In genomic region chr6:122490929-122491512, GRCm38 (mm10) we compare ENCODE assay signal across 7 mouse cellular contexts. TPM values are rescaled to one million over a fixed set of nuclear protein-coding genes. Genes with fewer than 3 reads are reported as not detected.
DNase-seq lines count a peak whose midpoint lies in the region; ATAC-seq and TF ChIP-seq lines count a peak whose summit lies in the region.

No protein-coding gene starts in this region.

- no peaks in the 10 kb centered on the region for H3K36me3 ChIP-seq in CH12.LX (replicated peaks in 1 of 2; ENCODE audit: control insufficient read depth in 1 of 2, insufficient read depth in 1 of 2, low read length in 1 of 2)
- H3K36me3 ChIP-seq in forebrain, embryonic 16.5 days (ENCODE audit: control insufficient read depth, insufficient read depth): no peaks in the 10 kb centered on the region
- no peaks in the 10 kb centered on the region for H3K36me3 ChIP-seq in liver, embryonic 15.5 days (replicated peaks)

- peak overlapping the region; percentile 43 for H3K4me2 ChIP-seq in CH12.LX (ENCODE audit: insufficient read depth, low read depth, poor library complexity, severe bottlenecking)
- peak overlapping the region; percentile 74 for H3K4me2 ChIP-seq in forebrain, embryonic 16.5 days (ENCODE audit: low read length)
- peak overlapping the region; percentile 57 for H3K4me2 ChIP-seq in liver, embryonic 15.5 days

- no peak for TF ChIP-seq POLR2A in CH12.LX (IDR thresholded peaks at IDR 0.05; ENCODE audit: low read depth, low read length)

- WGBS in forebrain, embryonic 16.5 days: 16% methylated on average over 15 of the region's 15 CpGs
- WGBS in liver, embryonic 15.5 days (ENCODE audit: insufficient replicate concordance): 22% methylated on average over 15 of the region's 15 CpGs

- no peak for ATAC-seq in forebrain, embryonic 16.5 days
- ATAC-seq in liver, embryonic 15.5 days (ENCODE audit: insufficient read depth): no peak
- ATAC-seq in erythroid progenitor cell, adult 5-6 weeks (replicated peaks; ENCODE audit: low FRiP score, poor library complexity, severe bottlenecking): no peak

- no peak overlapping the region for H3K9ac ChIP-seq in CH12.LX (ENCODE audit: insufficient read depth, low read depth)
- H3K9ac ChIP-seq in forebrain, embryonic 16.5 days (replicated peaks; ENCODE audit: low read depth, low read length): peak overlapping the region; percentile 56
- no peak overlapping the region for H3K9ac ChIP-seq in liver, embryonic 15.5 days

- no peak for TF ChIP-seq CTCF in CH12.LX (conservative IDR thresholded peaks at IDR 0.05 in 1 of 2, IDR thresholded peaks at IDR 0.05 in 1 of 2; ENCODE audit: low read depth in 2 of 2, low read length in 2 of 2)

- in situ Hi-C loops in CH12.LX (cut with MboI; ENCODE audit: low pct_ligation_motif_present, low pct_unique_long_range_greater_than_20kb, low sequenced_read_pairs): no loop called here

- dilution Hi-C loops in CH12.LX (cut with MboI; ENCODE audit: extremely low pct_ligation_motif_present, extremely low pct_unique_long_range_greater_than_20kb, low sequenced_read_pairs): no loop called here

- H3K27me3 ChIP-seq in CH12.LX (replicated peaks): peaks cover 18% of the 10 kb centered on the region
- H3K27me3 ChIP-seq in forebrain, embryonic 16.5 days (replicated peaks; ENCODE audit: control insufficient read depth, insufficient read depth, low read length): no peaks in the 10 kb centered on the region
- peaks cover 96% of the 10 kb centered on the region for H3K27me3 ChIP-seq in liver, embryonic 15.5 days

- DNase-seq in A20 (ENCODE audit: low read depth, low spot score): peak; percentile 5
- no peak for DNase-seq in CH12.LX (ENCODE audit: extremely low read depth)
- DNase-seq in adrenal gland, adult 8-10 months: no peak
- DNase-seq in left cerebral cortex, postnatal 10 days (ENCODE audit: extremely low spot score in 1 of 2, low spot score in 2 of 2): no peak

- TF ChIP-seq RAD21 in CH12.LX (IDR thresholded peaks at IDR 0.05; ENCODE audit: low read depth, low read length): no peak

- intact Hi-C loops in left cerebral cortex, postnatal 10 days (cut with DNase I): no loop called here

- no peak for TF ChIP-seq EP300 in CH12.LX (IDR thresholded peaks at IDR 0.05; ENCODE audit: low read length)

- H3K9me3 ChIP-seq in CH12.LX (replicated peaks; ENCODE audit: low read length): peaks cover 11% of the 10 kb centered on the region
- no peaks in the 10 kb centered on the region for H3K9me3 ChIP-seq in forebrain, embryonic 16.5 days (ENCODE audit: control insufficient read depth, low read length)
- 0 out of 2 replicates have a peak, but pooled peaks cover 2% of the 10 kb centered on the region for H3K9me3 ChIP-seq in liver, embryonic 15.5 days (replicated peaks)

- H3K4me3 ChIP-seq in CH12.LX (replicated peaks in 1 of 3; ENCODE audit: low read depth in 2 of 3, low read length in 2 of 3, poor library complexity in 1 of 3): no peak overlapping the region
- H3K4me3 ChIP-seq in forebrain, embryonic 16.5 days (replicated peaks; ENCODE audit: low read length): peak overlapping the region; percentile 46
- H3K4me3 ChIP-seq in liver, embryonic 15.5 days (replicated peaks): peak overlapping the region; percentile 35; the same call in 1 of the 2 replicates

- no peaks in the 10 kb centered on the region for H3K79me2 ChIP-seq in CH12.LX (replicated peaks; ENCODE audit: control insufficient read depth, extremely low read depth, insufficient read depth, poor library complexity, severe bottlenecking)

- peaks cover 0 to 9% of the 10 kb centered on the region in 2 experiments; a peak in 2 of 4 replicates for H3K4me1 ChIP-seq in CH12.LX (ENCODE audit: control insufficient read depth in 1 of 2, insufficient read depth in 2 of 2)
- H3K4me1 ChIP-seq in forebrain, embryonic 16.5 days (replicated peaks; ENCODE audit: control insufficient read depth, insufficient read depth, low read length): peaks cover 26% of the 10 kb centered on the region
- 0 out of 2 replicates have a peak, but pooled peaks cover 3% of the 10 kb centered on the region for H3K4me1 ChIP-seq in liver, embryonic 15.5 days (replicated peaks)

- H3K27ac ChIP-seq in CH12.LX (ENCODE audit: insufficient read depth, low read depth): no peak overlapping the region
- peak overlapping the region; percentile 64; the same call in 1 of the 2 replicates for H3K27ac ChIP-seq in forebrain, embryonic 16.5 days (ENCODE audit: low read length)
- no peak overlapping the region for H3K27ac ChIP-seq in liver, embryonic 15.5 days (replicated peaks)

TF ChIP-seq in CH12.LX, 34 proteins besides CTCF, POLR2A, EP300 and RAD21:
- no peak for TF ChIP-seq KAT2A (IDR thresholded peaks at IDR 0.05; ENCODE audit: insufficient replicate concordance, low read length)
- no peak for TF ChIP-seq POLR2AphosphoS2 (IDR thresholded peaks at IDR 0.05; ENCODE audit: low read depth, low read length)
- no peak for TF ChIP-seq ZMIZ1 (IDR thresholded peaks at IDR 0.05; ENCODE audit: low read depth, low read length)
- no peak for TF ChIP-seq MAX (IDR thresholded peaks at IDR 0.05; ENCODE audit: low read length)
- no peak for TF ChIP-seq TBP (conservative IDR thresholded peaks at IDR 0.05; ENCODE audit: low read depth, low read length)
- no peak for TF ChIP-seq CHD1 (IDR thresholded peaks at IDR 0.05; ENCODE audit: low read depth, low read length)
- no peak for TF ChIP-seq BHLHE40 (IDR thresholded peaks at IDR 0.05; ENCODE audit: low read depth, low read length)
- TF ChIP-seq JUND (conservative IDR thresholded peaks at IDR 0.05; ENCODE audit: low read depth, low read length): no peak
- TF ChIP-seq NELFE (IDR thresholded peaks at IDR 0.05; ENCODE audit: low read depth, low read length): no peak
- TF ChIP-seq MEF2A (IDR thresholded peaks at IDR 0.05; ENCODE audit: borderline replicate concordance, low read depth, low read length): no peak
- TF ChIP-seq PAX5 (IDR thresholded peaks at IDR 0.05; ENCODE audit: low read length): no peak
- no peak for TF ChIP-seq SMC3 (IDR thresholded peaks at IDR 0.05; ENCODE audit: low read depth, low read length)
TF ChIP-seq in CH12.LX: peak in this region for 0.

RNA-seq across cellular contexts. Expression of gene Rimklb, which starts 7.5 kb away (rescaled TPM):
- total RNA-seq in CH12.LX (2012; rRNA removed) (not detected in 2 replicates), CH12.LX (2014; rRNA removed) (not detected in 2 replicates)
- not detected in 2 replicates for polyA plus RNA-seq in CH12.LX (2012; ENCODE audit: insufficient read length, low read depth)
- polyA plus RNA-seq in forebrain, embryonic 16.5 days (2015; fragmentation: Nextera tagmentation; extraction: Ambion mirVana): 97.3 and 97.9 TPM in 2 replicates
- 0.26 and 0.41 TPM in 2 replicates for polyA plus RNA-seq in liver, embryonic 15.5 days (2015; fragmentation: Nextera tagmentation; extraction: Ambion mirVana)
- total RNA-seq in erythroid progenitor cell, adult 5-6 weeks (2015; ENCODE audit: low replicate concordance): not detected in 2 replicates
- not detected in 2 replicates for total RNA-seq in erythroid progenitor cell, adult 5-6 weeks (2017; ENCODE audit: low replicate concordance)
- under 1 TPM in 2 of 4 experiments, not detected in 2; 0.44 to 0.70 TPM for total RNA-seq in adrenal gland, adult 8-10 months (2022)
- 100 to 1,000 TPM; 249 to 260 TPM for total RNA-seq in left cerebral cortex, postnatal 10 days (2021)

RNA-seq across cellular contexts. Expression of gene Mfap5, which starts 14.6 kb away (rescaled TPM):
- total RNA-seq in CH12.LX (2012; rRNA removed) (0.13 and 0.42 TPM in 2 replicates), CH12.LX (2014; rRNA removed) (0.15 TPM in 1 of 2 replicates, not detected in the other)
- polyA plus RNA-seq in CH12.LX (2012; ENCODE audit: insufficient read length, low read depth): 0.16 TPM in 1 of 2 replicates, not detected in the other
- 1.7 and 3.1 TPM in 2 replicates for polyA plus RNA-seq in forebrain, embryonic 16.5 days (2015; fragmentation: Nextera tagmentation; extraction: Ambion mirVana)
- 0.84 and 0.86 TPM in 2 replicates for polyA plus RNA-seq in liver, embryonic 15.5 days (2015; fragmentation: Nextera tagmentation; extraction: Ambion mirVana)
- not detected in 2 replicates for total RNA-seq in erythroid progenitor cell, adult 5-6 weeks (2015; ENCODE audit: low replicate concordance)
- total RNA-seq in erythroid progenitor cell, adult 5-6 weeks (2017; ENCODE audit: low replicate concordance): not detected in 2 replicates
- total RNA-seq in adrenal gland, adult 8-10 months (2022): 10 to 100 TPM in 2 of 4 experiments, 1 to 10 TPM in 2; 7.4 to 14.4 (median 10.0) TPM
- 1 to 10 TPM in 1 of 2 experiments, under 1 TPM in 1; 0.99 to 2.0 TPM for total RNA-seq in left cerebral cortex, postnatal 10 days (2021)

Comparison
In these comparisons a context has a peak if more than half of its experiments do, and no peak if none do; other contexts are left out.
1. H3K4me3 ChIP-seq: peak in forebrain, embryonic 16.5 days (single experiment) and liver, embryonic 15.5 days (single experiment); none in CH12.LX (0 of 3).
2. RNA of gene Rimklb, which starts 7.5 kb away (total RNA-seq): 249 to 260 TPM in left cerebral cortex, postnatal 10 days; 0.44 to 0.70 TPM in adrenal gland, adult 8-10 months, not detected in CH12.LX and not detected in erythroid progenitor cell, adult 5-6 weeks; every median in the first group is over 100 times any median in the second.
3. Peak in every context shown above with its lines, with median percentiles within 50 percentile points of each other: H3K4me2 ChIP-seq.